Mouse (Mus musculus) stomach, postnatal 0 days (tissue): Measurements from ENCODE around the gene Myl4. TPM values are rescaled to one million over a fixed set of nuclear protein-coding genes. Genes with fewer than 3 reads are reported as not detected.

ENCODE experiments used
- ATAC-seq: fragments of 200-750 bp; cut with Nextera tagmentation; 2 replicates; pipeline ENCODE4 v1.8.0; 2017; ENCODE audit not compliant: low FRiP score, low TSS enrichment
- DNase-seq: peaks from one replicate; pipeline ENCODE4 v3.0.0-alpha.2; 2016; ENCODE audit warnings: low spot score
- H3K27ac ChIP-seq: fragments of 300-500 bp; sonication (generic); replicated peaks from 2 replicates; pipeline ENCODE4 v1.5.1; 2014; ENCODE audit warnings: mild to moderate bottlenecking, control low read depth
- H3K27me3 ChIP-seq: fragments of 300-500 bp; sonication (generic); 2 replicates; pipeline ENCODE4 v1.6.1; 2014; ENCODE audit warnings: low read length; ENCODE audit not compliant: control insufficient read depth, insufficient read depth
- H3K36me3 ChIP-seq: fragments of 300-500 bp; sonication (generic); 2 replicates; pipeline ENCODE4 v1.6.1; 2014; ENCODE audit warnings: low read length, mixed read lengths; ENCODE audit not compliant: control insufficient read depth, insufficient read depth
- H3K4me1 ChIP-seq: fragments of 300-500 bp; sonication (generic); replicated peaks from 2 replicates; pipeline ENCODE4 v1.6.1; 2014; ENCODE audit warnings: antibody characterized with exemption; ENCODE audit not compliant: control insufficient read depth, insufficient read depth
- H3K4me2 ChIP-seq: fragments of 300-500 bp; sonication (generic); replicated peaks from 2 replicates; pipeline ENCODE4 v1.6.1; 2014; ENCODE audit warnings: low read depth, mild to moderate bottlenecking, control low read depth, moderate library complexity
- H3K4me3 ChIP-seq: fragments of 300-500 bp; sonication (generic); 2 replicates; pipeline ENCODE4 v1.5.1; 2014; ENCODE audit warnings: low read depth, low read length, control low read depth
- H3K9ac ChIP-seq: fragments of 300-500 bp; sonication (generic); 2 replicates; pipeline ENCODE4 v1.6.1; 2014; ENCODE audit warnings: mild to moderate bottlenecking, low read length, control low read depth, mixed read lengths
- H3K9me3 ChIP-seq: fragments of 300-500 bp; sonication (generic); 2 replicates; pipeline ENCODE4 v1.6.1; 2016; ENCODE audit warnings: low read length; ENCODE audit not compliant: control insufficient read depth
- CTCF ChIP-seq: IDR thresholded peaks from 2 replicates; pipeline ENCODE4 v1.5.1; 2016; ENCODE audit warnings: antibody characterized with exemption, low read depth, mild to moderate bottlenecking, moderate library complexity
- EP300 ChIP-seq: optimal IDR thresholded peaks from 2 replicates; pipeline ENCODE3; 2016; ENCODE audit warnings: antibody characterized with exemption
- WGBS: fragments of 180-500 bp; shearing (Covaris S2); extraction: QIAGEN DNeasy Blood & Tissue Kit; methylation state at CpG from one replicate; pipeline ENCODE4 v1.1.7; 2014; 5-methylcytosine and 5-hydroxymethylcytosine counted together
- polyA plus RNA-seq: library from polyadenylated mRNA; unstranded; fragments of >200 nt; fragmentation: Nextera tagmentation; extraction: Ambion mirVana; gene quantifications from 2 replicates; pipeline ENCODE4 v1.2.1, GENCODE M21; 2015

Myl4 gene
- polyA plus RNA-seq, 1 experiment from 2014 or later: 6.8 TPM

- Histone ChIP-seq H3K36me3 (no peaks in the 10 kb centered on the region), H3K9ac (no peak overlapping the region)
- no peak for ATAC-seq
Observed at GRCm38 (mm10) chr11:104580606-104581005, 30.1 kb downstream of the Myl4 start.

GRCm38 (mm10) chr11:104581446-104582307, 31.2 kb downstream of the Myl4 start:
- TF ChIP-seq CTCF (no peak), EP300 (no peak)
- Histone ChIP-seq H3K27ac (peak overlapping the region; percentile 53), H3K9me3 (no peaks in the 10 kb centered on the region), H3K4me3 (peak overlapping the region; percentile 8; the same call in 1 of the 2 replicates), H3K4me2 (peak overlapping the region; percentile 21), H3K9ac (no peak overlapping the region; the same call in 1 of the 2 replicates), H3K36me3 (no peaks in the 10 kb centered on the region), H3K27me3 (no peaks in the 10 kb centered on the region), H3K4me1 (no peaks in the 10 kb centered on the region)
- ATAC-seq (no peak), DNase-seq (no peak)
- WGBS: 28% methylated on average over 18 of the region's 18 CpGs

More at GRCm38 (mm10) chr11:104580606-104581005, 30.1 kb downstream of the Myl4 start:
- no peak overlapping the region for H3K27ac ChIP-seq
- no peaks in the 10 kb centered on the region for H3K4me1 ChIP-seq
- H3K9me3 ChIP-seq: no peaks in the 10 kb centered on the region
- H3K4me3 ChIP-seq: no peak overlapping the region
- WGBS: 88% methylated on average over 5 of the region's 5 CpGs
- H3K27me3 ChIP-seq: no peaks in the 10 kb centered on the region
- no peak for DNase-seq
- no peak overlapping the region for H3K4me2 ChIP-seq
- TF ChIP-seq CTCF (no peak), EP300 (no peak)

GRCm38 (mm10) chr11:104582308-104582606, 31.8 kb downstream of the Myl4 start:
- no peak for DNase-seq
- TF ChIP-seq EP300 (no peak), CTCF (no peak)
- Histone ChIP-seq H3K9ac (no peak overlapping the region), H3K27ac (peak overlapping the region; percentile 53), H3K9me3 (no peaks in the 10 kb centered on the region), H3K4me1 (no peaks in the 10 kb centered on the region), H3K4me2 (no peak overlapping the region), H3K4me3 (no peak overlapping the region), H3K27me3 (no peaks in the 10 kb centered on the region), H3K36me3 (no peaks in the 10 kb centered on the region)
- no peak for ATAC-seq
- WGBS: 83% methylated on average over 2 of the region's 2 CpGs

GRCm38 (mm10) chr11:104582630-104583364, 32.3 kb downstream of the Myl4 start:
- H3K9ac ChIP-seq: no peak overlapping the region
- TF ChIP-seq EP300: no peak
- TF ChIP-seq CTCF: no peak
- no peaks in the 10 kb centered on the region for H3K27me3 ChIP-seq
- WGBS: 64% methylated on average over 13 of the region's 13 CpGs
- H3K9me3 ChIP-seq: no peaks in the 10 kb centered on the region
- H3K4me1 ChIP-seq: no peaks in the 10 kb centered on the region
- no peak overlapping the region for H3K4me3 ChIP-seq
- no peak for ATAC-seq
- no peak overlapping the region for H3K27ac ChIP-seq
- no peak overlapping the region for H3K4me2 ChIP-seq
- H3K36me3 ChIP-seq: no peaks in the 10 kb centered on the region
- DNase-seq: no peak

- no peak for ATAC-seq
- Histone ChIP-seq H3K9ac (no peak overlapping the region), H3K36me3 (no peaks in the 10 kb centered on the region), H3K4me2 (no peak overlapping the region), H3K9me3 (no peaks in the 10 kb centered on the region), H3K27me3 (no peaks in the 10 kb centered on the region), H3K27ac (no peak overlapping the region), H3K4me3 (no peak overlapping the region), H3K4me1 (no peaks in the 10 kb centered on the region)
- no peak for DNase-seq
- TF ChIP-seq CTCF: peak; percentile 12; the same call in 1 of the 2 replicates
- no peak for TF ChIP-seq EP300
- WGBS: 70% methylated on average over 5 of the region's 5 CpGs
Observed at GRCm38 (mm10) chr11:104585495-104585894, 35.0 kb downstream of the Myl4 start.

GRCm38 (mm10) chr11:104587904-104588303, 37.4 kb downstream of the Myl4 start:
- WGBS: 93% methylated on average over 9 of the region's 9 CpGs
- no peak for TF ChIP-seq CTCF
- TF ChIP-seq EP300: no peak
- no peak for DNase-seq
- Histone ChIP-seq H3K27ac (no peak overlapping the region), H3K4me2 (no peak overlapping the region), H3K27me3 (no peaks in the 10 kb centered on the region), H3K9ac (no peak overlapping the region), H3K4me3 (no peak overlapping the region), H3K4me1 (no peaks in the 10 kb centered on the region), H3K9me3 (no peaks in the 10 kb centered on the region), H3K36me3 (no peaks in the 10 kb centered on the region)
- ATAC-seq: no peak
